Mouse (Mus musculus) cerebellum, adult 2 months (tissue): ENCODE measurements around the gene Invs.

Experiments
- CTCF ChIP-seq: fragments of 200-500 bp; IDR thresholded peaks from 2 replicates; pipeline ENCODE4 v1.5.1; 2011; ENCODE audit warnings: low read depth, mild to moderate bottlenecking, control low read depth, low read length, moderate library complexity, borderline replicate concordance; ENCODE audit not compliant: insufficient read depth
- POLR2A ChIP-seq: fragments of 200-500 bp; IDR thresholded peaks from 2 replicates; pipeline ENCODE4 v1.6.1; 2011; ENCODE audit warnings: low read length, control low read depth, borderline replicate concordance; ENCODE audit not compliant: insufficient read depth

DNA sequence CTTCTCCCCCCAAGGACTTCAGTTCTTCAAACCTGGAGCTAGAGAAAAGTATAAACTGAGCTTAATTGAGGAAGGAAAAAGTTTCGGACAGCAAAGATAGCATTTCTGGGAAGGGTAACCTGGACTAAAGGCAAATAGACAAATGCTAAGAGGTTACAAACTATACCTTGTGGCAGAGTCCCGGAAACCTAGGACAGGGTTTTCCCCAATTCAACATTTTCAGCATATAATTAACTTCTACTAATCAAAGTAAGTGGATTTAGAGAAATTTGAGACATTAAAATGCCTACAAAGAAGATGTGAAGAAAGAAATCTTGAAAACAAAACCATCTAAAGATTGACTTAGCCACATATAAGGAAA lies 194.1 kb downstream of the Invs start:
- no peak for TF ChIP-seq POLR2A
- no peak for TF ChIP-seq CTCF
